Mouse (Mus musculus): ENCODE measurements at regions not wholly inside any gene's neighbourhood (a gene's known extent, or its start where the extent isn't known, plus 50 kb on each side); places are given as distances from the start of the nearest gene placed in this dataset.

DNA sequence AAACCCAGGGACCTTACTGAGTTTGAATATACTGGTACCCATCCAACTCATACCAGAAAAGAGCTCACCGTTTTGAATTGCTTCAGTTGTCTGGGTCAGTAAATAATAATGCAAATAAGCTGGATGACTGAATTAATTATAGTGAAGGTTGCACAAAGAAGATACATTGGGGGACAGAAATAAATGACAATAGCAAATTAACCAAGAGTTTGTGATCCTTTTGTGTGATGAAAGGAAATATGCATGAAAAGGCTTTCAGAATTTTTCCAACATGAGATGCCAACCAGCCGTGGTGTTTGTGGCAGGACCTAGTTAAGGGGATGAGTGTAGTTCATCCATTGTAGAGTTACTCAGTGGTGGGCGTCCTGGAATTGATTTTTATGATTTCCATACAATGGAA, 186.5 kb upstream of the Pik3r1 start:
- no peak for DNase-seq (ENCODE audit: low read depth)

DNA sequence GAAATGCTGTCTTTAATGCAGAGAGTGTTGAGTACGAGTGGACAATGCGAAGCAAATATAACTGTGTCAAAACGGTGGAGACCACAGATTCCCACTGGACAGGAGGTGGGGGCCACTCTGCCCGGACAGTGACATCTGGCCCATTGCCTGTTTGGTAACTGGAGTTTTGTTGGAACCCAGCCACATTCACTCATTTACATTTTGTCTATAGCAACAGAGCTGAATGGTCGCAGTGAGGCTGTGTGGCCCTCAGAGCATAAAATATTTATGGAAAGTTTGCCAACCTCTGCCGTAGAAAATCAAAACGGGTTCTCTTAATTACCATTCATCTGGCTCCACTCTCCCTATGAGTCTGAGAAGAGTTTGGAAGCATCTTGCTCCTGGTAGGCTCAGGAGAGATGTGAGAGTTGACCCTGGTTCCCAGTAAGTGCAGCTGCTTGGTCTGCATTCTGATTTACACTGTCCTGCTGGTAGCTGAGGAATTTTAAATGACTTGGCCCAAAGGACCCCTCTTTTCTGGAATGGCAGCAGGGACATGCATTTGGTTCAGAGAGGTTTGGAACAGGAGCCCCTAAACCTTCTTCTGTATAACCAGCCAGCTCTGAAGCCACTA, 187.9 kb upstream of the Pik3r1 start:
- DNase-seq (ENCODE audit: low read depth) = no peak

DNA sequence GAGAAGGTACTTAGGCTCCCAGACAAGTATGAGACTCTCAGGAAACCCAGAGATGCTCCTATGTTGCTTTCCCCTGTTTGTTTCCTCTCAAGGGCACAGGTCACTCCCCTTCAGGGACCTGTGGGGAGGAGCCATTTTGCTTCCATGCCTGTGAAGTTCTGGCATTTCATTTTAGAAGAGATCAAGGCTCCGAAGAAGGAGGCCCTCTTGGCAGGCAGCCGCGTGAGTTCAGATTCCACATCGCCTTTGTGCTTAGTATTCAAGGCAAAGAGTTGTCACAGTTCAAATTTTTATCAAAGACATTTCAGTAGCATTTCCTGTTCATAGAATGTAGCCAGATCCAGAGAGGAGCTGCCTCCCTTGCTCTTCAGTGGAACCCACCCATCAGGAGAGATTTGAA, 189.8 kb upstream of the Pik3r1 start:
- DNase-seq (ENCODE audit: low read depth) = no peak

DNA sequence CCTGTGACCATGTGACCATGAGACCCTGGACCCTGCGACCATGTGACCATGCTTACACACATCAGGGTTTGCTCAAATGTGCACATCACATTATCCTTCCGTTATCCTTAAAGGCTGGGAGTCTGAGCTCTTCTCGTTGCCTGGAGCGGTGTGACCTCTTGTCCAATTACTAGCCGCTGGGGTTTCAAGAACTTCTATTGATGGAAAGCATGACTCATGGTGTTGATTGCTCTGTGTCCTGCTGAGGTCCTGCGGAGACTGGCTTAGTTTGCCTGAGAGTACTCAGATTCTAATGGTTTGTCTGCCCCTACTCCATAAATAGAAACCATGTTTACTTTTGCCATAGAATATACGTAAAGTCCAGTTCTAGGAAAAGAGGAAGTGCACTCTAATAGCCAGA, 197.5 kb upstream of the Pik3r1 start:
- DNase-seq (ENCODE audit: low read depth) = peak; percentile 13

DNA sequence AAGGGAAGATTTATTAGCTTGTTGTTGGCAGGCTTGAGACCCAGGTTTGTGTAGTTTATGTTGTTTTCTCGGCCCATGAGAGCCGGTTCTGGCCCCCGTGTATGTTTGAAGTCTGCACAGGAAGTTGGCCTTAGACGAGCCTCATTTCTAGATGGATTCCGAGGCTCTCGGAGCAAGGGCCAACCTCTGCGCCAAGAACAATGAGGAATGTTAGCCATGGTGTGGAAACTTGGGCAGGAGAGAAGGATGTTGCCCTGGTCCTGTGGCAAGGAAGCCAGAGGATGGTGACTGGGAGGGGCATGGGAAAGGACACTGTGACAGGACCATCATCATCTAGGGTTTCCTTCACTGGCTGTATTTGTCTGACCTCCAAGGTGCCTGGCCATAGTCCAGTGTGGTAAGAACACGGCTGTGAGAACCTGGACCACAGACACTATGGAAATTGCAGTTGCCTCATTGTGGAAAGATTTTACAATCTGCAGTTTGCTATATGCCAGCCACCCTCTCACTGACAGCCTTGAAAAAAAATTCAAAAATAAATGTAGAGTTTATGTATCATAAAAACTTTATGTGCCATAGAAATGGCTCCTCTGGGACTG, 198.9 kb upstream of the Pik3r1 start:
- DNase-seq (ENCODE audit: low read depth) = no peak

DNA sequence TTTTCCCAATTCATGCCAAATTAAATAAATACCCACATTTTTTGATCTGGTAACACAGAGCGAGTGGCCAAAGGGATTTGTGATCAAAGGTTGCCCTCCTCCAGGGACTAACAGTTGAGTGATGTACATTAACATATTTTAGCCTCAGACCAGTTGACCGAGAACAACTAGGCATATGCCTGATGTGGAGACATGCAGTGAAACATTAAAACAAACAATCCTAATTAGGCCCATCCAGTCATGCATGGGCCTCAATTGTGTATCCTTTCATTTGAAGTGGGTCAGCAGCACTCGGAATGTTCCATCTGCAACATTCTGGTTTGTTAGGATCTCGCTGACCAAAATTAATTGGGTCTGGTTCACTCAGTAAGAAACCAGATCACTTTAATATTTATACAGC, 199.4 kb upstream of the Pik3r1 start:
- no peak for DNase-seq (ENCODE audit: low read depth)

DNA sequence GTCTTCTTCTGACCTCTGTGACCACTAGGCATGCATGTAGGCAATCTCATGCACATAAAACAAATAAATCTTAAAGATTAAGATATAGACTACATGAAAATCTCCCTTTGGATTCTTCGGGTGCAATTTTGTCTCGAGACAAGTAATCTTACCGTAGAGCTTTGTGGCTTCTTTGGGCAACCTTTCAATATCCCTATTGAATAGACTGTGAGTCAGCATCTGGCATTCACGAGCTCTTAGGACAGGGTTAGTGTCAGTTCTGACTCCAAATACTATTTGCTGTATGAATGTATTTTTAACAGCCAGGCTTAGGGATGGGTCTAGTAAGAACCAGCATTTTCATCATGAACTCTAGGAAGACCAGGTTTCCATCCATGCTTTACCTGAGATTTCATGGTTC, 208.7 kb upstream of the Pik3r1 start:
- peak; percentile 16 for DNase-seq (ENCODE audit: low read depth)

DNA sequence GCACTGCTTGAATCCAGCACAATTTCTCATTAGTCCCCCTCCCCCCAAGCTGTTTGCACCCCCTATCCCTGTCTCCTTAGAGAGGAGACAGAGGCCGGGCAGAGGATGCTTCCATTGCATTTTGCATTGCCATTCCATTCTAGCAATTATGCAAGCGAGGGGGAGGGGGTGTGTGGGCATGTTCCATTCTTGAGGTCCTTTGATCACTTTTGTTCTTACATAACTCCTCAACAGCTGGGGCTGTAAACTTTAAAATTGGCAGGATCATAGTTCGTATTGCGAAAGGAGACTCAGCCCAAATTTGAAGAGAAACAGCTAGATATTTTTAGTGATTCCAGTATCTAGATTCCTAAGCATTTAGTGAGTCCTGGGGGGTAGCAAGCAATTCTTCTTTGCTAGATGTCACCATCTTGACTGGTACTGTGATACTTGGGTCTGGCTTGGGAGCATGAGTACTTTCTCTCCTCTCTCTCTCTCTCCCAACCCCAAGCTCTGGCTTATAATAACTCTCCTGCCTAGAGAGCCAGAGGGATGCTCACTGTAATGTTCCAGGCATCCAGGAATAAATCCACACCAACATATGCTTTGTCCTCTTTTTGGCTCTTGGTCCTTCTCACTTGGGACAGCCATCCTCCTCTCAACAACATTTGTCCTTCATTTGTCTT, 212.3 kb upstream of the Pik3r1 start:
- peak; percentile 9 for DNase-seq (ENCODE audit: low read depth)

DNA sequence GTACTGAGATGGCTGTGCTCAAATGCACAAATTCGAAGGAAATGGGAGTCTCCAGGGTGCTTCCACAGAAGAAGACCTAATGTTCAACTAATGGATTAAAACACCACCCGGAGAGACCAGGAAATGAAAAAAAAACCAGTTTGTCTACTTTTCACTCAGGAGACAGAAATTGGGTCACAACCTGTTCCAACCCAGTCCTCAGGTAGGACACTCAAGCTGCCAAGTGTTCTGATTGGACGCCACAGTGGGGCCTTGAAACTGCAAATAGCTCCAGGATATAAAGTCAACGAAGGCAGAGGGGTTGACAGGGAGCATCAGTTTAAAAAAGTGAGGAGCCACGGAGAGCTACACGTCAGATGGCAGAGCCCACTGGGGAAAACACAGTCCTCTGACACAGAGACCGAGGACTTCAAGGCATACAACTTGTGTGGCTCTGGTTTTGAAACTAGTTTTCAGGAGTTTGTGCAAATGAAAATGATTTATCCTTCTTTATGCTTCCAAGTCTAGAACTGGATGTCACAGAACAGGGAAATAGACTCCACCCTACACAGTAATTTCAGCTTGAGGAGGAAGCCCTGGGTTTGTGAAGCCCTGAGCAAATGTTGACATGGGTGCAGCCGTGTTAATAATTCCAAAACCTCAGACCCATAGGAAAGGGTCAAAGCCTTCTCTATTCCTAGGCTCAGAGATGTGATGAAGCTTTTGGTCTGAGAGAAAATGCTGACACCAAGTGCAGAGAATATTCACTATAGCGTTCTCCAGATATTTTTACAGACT, 220.8 kb upstream of the Pik3r1 start:
- no peak for DNase-seq (ENCODE audit: low read depth)

DNA sequence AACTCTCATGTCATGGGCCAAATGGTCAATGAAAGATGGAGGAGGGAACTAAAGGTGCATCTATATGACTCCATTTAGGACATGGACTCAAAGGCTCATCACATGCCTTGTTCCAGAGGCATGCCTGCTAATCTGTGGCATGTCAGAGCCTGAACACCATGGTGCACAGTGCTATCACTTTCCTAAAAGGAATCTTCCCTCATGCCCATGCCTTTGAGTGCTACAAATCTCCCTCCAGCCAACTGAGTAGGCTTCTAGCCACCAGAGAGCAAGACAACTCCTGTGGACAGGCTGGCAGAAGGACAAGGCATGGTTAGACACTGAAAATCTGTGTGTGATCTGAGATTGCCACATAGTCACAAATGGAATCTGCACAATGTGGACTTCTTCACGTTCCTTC, 223.7 kb upstream of the Pik3r1 start:
- no peak for DNase-seq (ENCODE audit: low read depth)

DNA sequence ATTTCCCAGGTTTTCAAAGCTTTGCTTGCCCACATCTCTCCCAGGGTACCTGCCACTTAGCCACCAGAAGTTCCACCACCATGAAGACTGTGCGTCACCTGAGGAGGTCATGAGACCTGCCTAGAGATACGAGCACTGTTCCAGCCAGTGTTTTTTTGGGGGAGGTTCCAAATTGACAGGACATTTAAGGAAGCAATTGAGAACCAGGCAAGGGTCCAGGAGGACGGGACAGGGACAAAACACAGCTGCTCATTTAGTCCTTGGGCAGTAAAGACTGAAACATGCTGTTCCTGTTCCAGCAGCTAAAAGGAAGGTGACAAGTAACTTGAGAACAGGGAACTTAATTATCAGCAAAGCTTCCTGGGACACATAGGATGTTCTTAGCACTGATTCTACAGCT, 226.8 kb upstream of the Pik3r1 start:
- DNase-seq (ENCODE audit: low read depth) = no peak

DNA sequence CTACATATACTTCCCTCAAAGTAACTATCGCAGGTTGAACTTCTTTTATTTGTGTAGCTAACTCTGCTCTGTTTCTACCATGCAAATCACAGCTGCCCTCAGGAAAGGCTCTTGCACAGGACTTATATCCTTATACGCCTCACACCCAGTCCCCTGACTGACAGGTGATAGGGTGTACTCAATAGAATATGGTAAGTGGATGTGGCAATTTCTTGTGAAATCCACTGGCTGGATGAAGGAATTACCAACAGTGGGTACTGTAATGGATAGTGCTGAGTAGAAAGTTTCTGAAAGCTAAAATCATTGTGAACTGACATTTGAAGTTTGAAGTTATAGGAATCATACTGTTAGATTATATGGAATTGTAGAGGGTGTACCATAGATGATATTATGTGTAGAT, 227.5 kb upstream of the Pik3r1 start:
- peak; percentile 28 for DNase-seq (ENCODE audit: low read depth)

DNA sequence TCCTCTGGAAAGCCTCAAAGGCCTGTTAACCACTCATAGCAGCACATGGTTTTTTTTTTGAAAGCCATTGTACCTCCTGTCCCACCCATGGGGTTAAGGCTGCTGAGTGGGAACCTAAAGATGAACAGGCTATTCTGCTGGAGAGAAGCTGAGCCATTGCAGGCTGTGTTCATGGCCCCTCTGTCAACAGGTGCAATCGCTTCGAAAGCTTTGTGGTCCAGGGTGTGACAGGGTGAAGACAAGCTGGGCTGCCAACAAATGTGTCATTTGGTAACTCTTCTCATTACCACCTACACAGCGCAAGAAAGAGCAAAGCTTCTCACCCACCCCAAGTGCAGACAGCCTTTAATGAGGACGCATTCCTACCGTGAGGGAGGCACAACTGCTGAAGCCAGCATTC, 228.1 kb upstream of the Pik3r1 start:
- no peak for DNase-seq (ENCODE audit: low read depth)

DNA sequence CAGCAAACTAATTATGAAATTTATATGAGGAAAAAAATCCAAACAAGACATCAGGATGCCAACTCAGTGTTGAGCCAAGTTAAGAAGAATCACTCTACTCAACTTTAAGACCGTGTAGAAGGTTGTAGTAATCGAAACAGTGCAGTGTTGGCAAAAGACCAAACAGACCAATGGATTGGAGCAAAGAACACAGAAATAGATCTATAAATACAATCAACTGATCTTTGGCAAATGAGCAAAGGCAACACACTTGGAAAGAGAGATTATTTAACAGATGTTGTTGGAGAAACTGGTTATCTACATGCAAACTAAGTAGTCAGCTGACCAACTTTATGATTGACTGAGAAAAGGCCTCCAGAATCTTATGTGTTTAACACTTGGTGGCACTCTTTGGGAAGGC, 229.4 kb upstream of the Pik3r1 start:
- DNase-seq (ENCODE audit: low read depth) = no peak

DNA sequence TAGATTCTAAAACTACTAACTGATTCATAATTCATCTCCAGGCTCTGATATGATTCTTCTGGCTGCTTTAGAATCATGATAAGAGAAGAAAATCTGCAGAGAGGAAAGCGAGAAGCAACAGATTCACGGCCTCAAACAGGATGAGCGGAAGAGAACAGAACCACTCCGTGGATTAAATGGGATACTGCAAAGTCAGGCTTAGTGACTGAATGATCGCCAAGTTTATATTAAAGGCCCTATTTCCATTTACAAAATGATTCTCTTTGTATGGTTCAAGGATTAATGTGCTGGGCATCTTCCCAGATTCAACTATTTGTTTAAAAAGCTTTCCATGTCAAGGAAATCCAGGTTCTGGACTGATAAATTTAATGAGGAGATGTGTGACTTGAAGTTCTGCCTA, 238.5 kb upstream of the Pik3r1 start:
- DNase-seq (ENCODE audit: low read depth) = no peak

DNA sequence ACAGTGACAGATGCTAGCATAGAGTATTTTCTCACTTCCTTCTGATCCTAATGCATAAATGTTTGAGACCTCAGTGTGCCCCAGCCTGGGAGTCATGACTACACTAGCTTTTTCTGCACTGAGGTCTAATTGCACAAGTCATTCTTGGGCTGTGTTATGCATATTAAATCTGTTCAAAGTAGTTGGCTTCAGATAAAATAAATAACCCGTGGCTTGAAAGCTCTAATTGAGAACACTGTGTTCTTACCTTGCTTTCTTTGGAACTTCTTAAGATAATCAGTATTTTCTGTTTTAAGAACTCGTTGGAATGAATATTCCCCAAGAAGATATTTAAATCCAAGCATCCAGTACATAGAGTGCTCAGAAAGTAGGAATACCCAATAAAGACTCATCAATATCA, 243.9 kb upstream of the Pik3r1 start:
- DNase-seq (ENCODE audit: low read depth) = no peak

DNA sequence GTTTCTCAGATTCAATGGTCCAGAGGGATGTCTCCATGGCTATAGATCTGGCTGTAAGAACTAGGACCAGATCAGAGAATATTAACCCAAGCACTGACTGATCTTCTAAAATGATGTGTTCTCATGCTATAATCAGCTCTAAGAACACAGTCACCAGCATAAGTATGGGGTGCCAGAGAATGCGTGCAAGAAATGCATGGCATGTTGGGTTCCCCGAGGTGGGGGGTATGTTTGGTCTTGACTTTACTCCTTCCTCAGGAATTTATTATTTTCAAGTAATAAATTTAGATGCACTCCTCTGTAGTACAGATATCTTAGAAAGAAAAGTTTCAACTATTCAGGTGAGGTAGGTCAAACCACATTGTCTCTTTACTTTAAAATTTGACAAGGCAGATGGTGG, 246.5 kb upstream of the Pik3r1 start:
- DNase-seq (ENCODE audit: low read depth) = no peak

DNA sequence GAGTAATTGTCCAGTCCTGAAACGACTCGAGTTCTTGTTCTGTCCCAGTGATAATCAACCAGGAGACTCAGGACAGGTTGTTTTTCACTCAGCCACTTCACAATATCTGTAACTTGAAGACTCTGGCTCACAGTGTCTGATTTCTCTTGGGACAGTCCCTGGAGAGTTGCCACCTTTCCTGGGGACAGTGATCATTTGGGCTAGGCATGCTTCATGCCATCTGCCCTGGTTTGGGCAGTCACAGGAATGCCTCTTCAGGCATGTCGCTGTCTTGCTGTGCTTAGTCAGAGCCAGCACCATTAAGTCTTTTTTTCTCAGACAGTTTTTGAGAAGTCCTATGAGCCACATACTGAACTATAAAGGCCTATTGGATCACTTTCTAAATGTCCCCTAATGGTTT, 246.9 kb upstream of the Pik3r1 start:
- DNase-seq (ENCODE audit: low read depth) = no peak

DNA sequence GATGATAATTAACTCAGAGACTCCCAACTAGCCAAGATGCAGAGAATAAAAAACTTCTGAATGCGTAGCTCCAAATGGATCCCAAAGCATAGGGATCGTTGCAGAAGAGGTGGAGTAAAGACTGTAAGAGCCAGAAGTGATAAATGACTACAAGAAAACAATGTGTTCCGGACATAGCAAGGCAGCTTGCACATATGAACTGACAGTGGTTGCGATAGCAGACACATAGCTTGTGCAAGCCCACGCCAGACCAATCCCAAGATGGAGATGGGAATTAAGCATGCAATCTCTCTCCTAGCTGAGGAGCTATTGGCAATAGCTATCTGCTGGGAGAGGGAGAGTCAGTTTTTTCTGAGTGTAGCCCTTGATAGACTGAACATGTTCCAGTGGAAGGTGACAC, 248.5 kb upstream of the Pik3r1 start:
- DNase-seq (ENCODE audit: low read depth) = no peak

DNA sequence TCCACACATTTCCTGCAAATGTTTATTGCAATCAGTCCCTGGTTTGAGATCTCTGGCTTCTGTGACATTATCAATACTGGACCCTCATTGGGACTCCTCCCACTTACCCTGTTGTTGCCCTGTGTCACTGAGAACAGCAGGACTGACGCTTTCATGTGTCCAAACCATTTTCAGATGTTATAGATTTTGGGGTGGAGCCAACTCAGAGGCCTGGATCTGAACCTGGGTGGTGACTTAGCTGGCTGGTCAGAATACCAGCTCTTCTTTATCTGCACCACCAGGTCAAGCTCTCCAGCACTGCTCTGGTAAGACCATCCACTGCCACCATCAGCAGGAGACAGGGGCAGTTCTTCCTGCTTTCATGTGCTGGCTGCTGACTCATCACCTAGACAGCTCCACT, 254.3 kb upstream of the Pik3r1 start:
- DNase-seq (ENCODE audit: low read depth) = peak; percentile 42

DNA sequence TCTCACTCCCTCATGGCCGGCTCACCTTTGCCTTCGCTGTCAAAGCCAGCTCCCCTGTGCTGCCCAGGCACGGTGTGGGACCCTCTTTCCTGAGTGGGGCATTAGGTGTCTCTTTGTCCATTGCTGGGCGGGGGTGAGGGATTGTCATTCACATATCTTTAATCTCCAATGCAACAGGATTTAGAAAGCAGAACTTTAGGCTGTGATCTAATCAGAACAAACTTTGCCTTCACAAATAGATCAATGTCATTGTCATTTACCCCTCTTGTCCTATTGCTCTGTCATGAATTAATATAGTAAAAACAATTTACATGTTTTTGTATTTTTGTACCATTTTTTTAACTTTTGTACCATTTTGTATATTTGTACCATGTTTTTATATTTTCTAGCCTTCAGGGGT, 254.7 kb upstream of the Pik3r1 start:
- no peak for DNase-seq (ENCODE audit: low read depth)

DNA sequence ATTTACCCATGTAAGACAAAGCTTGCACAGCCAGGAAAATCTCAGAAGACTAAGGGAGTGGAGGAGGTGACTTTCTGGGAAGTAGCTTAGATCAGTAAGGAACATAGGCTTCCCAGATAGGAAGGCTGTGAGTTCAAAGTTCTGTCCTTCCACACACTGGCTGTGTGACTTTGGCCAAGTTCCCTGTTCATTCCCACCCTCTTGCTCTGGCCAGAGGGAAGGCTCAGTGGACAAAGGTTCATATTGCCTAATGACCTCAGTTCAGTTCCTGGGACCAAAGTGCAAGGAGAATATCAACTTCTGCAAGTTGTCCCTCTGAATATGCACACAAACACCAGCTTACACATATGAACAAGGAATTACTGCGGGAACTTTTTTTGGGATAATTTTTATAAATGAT, 255.6 kb upstream of the Pik3r1 start:
- no peak for DNase-seq (ENCODE audit: low read depth)

DNA sequence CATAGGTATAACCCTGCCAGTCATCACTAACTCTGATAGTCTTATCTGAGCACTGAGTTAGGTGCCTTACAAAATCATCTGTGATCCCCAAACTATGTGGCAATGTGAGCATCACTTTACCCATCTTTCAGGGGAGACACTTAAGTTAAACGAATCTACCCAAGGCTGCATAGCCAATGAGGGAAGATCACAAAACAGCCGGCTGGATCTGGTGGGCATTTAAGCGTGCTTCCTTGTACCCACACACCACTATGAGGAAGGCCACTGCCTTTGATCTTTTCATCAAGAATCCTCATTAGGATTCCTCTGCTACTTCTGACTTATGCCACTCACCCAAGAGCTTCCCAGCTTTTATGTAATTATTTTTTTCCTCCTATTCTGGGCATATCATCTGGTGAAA, 257.1 kb upstream of the Pik3r1 start:
- no peak for DNase-seq (ENCODE audit: low read depth)

Measured in 416B (cell line).